Comparison of ENCODE assay signal across 17 mouse cellular contexts in genomic region chr16:17590731-17591130, GRCm38 (mm10). TPM values are rescaled to one million over a fixed set of nuclear protein-coding genes. Genes with fewer than 3 reads are reported as not detected.
"Had no signal": no experiment of that assay in that cellular context is flagged by ENCODE, and none has a peak within 500 bp of the region (broad histone marks: within the 10 kb centered on the region; RNA-seq: fewer than 3 reads in every experiment).

No protein-coding gene starts in this region.

- ATAC-seq: liver, postnatal 0 days; midbrain, embryonic 16.5 days had no signal

- H3K27ac ChIP-seq: layer of hippocampus, adult 2 months; limb, embryonic 12.5 days; liver, embryonic 13.5 days; lung, embryonic 15.5 days; macrophage; midbrain, embryonic 12.5 days; stomach, embryonic 15.5 days had no signal

- H3K4me3 ChIP-seq: layer of hippocampus, adult 2 months; limb, embryonic 12.5 days; liver, embryonic 13.5 days; lung, embryonic 15.5 days; megakaryocyte, embryonic 14.5 days; midbrain, embryonic 12.5 days; stomach, embryonic 15.5 days had no signal

- DNase-seq: kidney, adult 2 months; kidney, postnatal 25 days; liver; liver, embryonic 13.5 days; liver, postnatal 0 days; lung, postnatal 14 days; right cerebral cortex, postnatal 14 days; thymus, postnatal 36 days had no signal

- H3K9ac ChIP-seq: limb, embryonic 12.5 days; liver, embryonic 13.5 days; liver, postnatal 0 days; lung, embryonic 15.5 days; midbrain, embryonic 12.5 days; stomach, embryonic 15.5 days had no signal

- H3K27me3 ChIP-seq: limb, embryonic 12.5 days; lung, embryonic 15.5 days; midbrain, embryonic 12.5 days; stomach, embryonic 15.5 days had no signal

- H3K36me3 ChIP-seq: limb, embryonic 12.5 days; liver, embryonic 13.5 days; lung, embryonic 15.5 days; midbrain, embryonic 12.5 days; stomach, embryonic 15.5 days had no signal

- H3K9me3 ChIP-seq: lung, embryonic 15.5 days; midbrain, embryonic 12.5 days; stomach, embryonic 15.5 days had no signal

- H3K4me2 ChIP-seq: limb, embryonic 12.5 days; liver, embryonic 13.5 days; lung, embryonic 15.5 days; midbrain, embryonic 12.5 days; stomach, embryonic 15.5 days had no signal

- H3K4me1 ChIP-seq: limb, embryonic 12.5 days; liver, embryonic 13.5 days; lung, embryonic 15.5 days; megakaryocyte, embryonic 14.5 days; midbrain, embryonic 12.5 days; stomach, embryonic 15.5 days had no signal

RNA-seq across cellular contexts. Expression of gene P2rx6, which starts 29.0 kb away (rescaled TPM):
- polyA plus RNA-seq: liver, embryonic 13.5 days had no signal

RNA-seq across cellular contexts. Expression of gene Lrrc74b, which starts 29.7 kb away (rescaled TPM):
- polyA plus RNA-seq: limb, embryonic 12.5 days; liver, embryonic 13.5 days; macrophage; spleen, adult 2 months had no signal
